In the genomic region with DNA sequence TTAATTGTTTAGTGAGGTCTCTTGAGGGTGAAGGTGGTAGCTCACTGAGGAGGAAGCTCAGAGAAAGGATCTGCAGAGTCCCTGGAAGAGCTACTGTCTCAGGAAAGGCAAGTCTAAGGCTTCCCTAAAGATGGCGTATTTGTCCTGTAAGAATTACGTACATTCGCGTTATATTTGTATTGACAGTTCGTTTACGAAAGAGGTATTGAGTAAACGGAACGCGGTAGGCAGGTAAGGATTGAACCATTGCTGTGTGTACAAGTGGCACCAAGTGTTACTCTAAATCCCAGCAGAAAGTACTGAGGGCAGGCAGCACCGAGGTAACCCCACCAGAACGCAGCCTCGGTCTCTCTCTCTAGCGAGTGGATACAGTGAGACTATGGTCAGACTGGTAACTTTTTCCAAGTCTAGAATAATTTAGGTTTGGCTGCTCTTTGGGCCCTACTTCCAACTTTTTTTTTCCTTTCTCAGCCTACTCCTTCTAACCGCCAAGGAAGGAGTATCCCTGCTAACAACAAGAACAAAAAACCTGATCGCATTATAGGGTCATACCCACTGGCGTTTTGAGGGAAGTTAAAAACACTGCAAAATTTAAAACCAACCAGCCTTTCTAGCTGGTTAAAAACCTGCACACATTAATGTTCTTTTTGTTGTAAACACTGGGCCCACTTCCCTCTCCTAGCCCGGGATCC, we compare ENCODE assay signal across 8 mouse cellular contexts. TPM values are rescaled to one million over a fixed set of nuclear protein-coding genes. Genes with fewer than 3 reads are reported as not detected.
DNase-seq lines count a peak whose midpoint lies in the region; ATAC-seq and TF ChIP-seq lines count a peak whose summit lies in the region.

A gene (plus strand): TSS at position 45 of the 692 bp plus-strand sequence.

- H3K36me3 ChIP-seq in hindbrain, embryonic 12.5 days = no peaks in the 10 kb centered on the region
- H3K36me3 ChIP-seq in midbrain, embryonic 15.5 days (replicated peaks) = no peaks in the 10 kb centered on the region

- H3K9me3 ChIP-seq in hindbrain, embryonic 12.5 days (replicated peaks) = no peaks in the 10 kb centered on the region
- H3K9me3 ChIP-seq in midbrain, embryonic 15.5 days = no peaks in the 10 kb centered on the region

- H3K4me2 ChIP-seq in hindbrain, embryonic 12.5 days (replicated peaks) = peak within 1 kb of the TSS; percentile 64
- peak within 1 kb of the TSS; percentile 68 for H3K4me2 ChIP-seq in midbrain, embryonic 15.5 days

- H3K4me1 ChIP-seq in hindbrain, embryonic 12.5 days = peaks cover 25% of the 10 kb centered on the region
- H3K4me1 ChIP-seq in midbrain, embryonic 15.5 days = peaks cover 29% of the 10 kb centered on the region

- DNase-seq in left cerebral cortex, adult 2 months (ENCODE audit: extremely low spot score in 1 of 2, low spot score in 2 of 2) = peak in 1 of 2 experiments; percentile 12
- DNase-seq in left cerebral cortex, adult 9 months (ENCODE audit: low spot score in 2 of 2) = no peak
- peak; percentile 34 for DNase-seq in brain, adult 2 months (ENCODE audit: low read depth, low spot score)
- peak in 1 of 2 experiments; percentile 6 for DNase-seq in frontal cortex, adult 2 months (ENCODE audit: extremely low spot score in 1 of 2, low spot score in 1 of 2)
- peak; percentile 10 to 15 for DNase-seq in left cerebral cortex, postnatal 36 days (ENCODE audit: low spot score in 2 of 2)
- peak; percentile 8 to 11 for DNase-seq in thymus, postnatal 36 days

- peak within 1 kb of the TSS; percentile 95 for H3K27ac ChIP-seq in left cerebral cortex, adult 2 months
- peak within 1 kb of the TSS; percentile 99 for H3K27ac ChIP-seq in hindbrain, embryonic 12.5 days
- peak within 1 kb of the TSS; percentile 95 for H3K27ac ChIP-seq in midbrain, embryonic 15.5 days

- no peak; the same call in 1 of the 2 replicates for TF ChIP-seq CTCF in left cerebral cortex, adult 2 months (IDR thresholded peaks at IDR 0.05)

- ATAC-seq in hindbrain, embryonic 12.5 days (ENCODE audit: low FRiP score) = peak; percentile 39
- peak; percentile 32; the same call in 1 of the 2 replicates for ATAC-seq in midbrain, embryonic 15.5 days (replicated peaks)

- H3K27me3 ChIP-seq in hindbrain, embryonic 12.5 days = no peaks in the 10 kb centered on the region
- H3K27me3 ChIP-seq in midbrain, embryonic 15.5 days (replicated peaks) = no peaks in the 10 kb centered on the region

- intact Hi-C loops in left cerebral cortex, adult 2 months (cut with DNase I) = loop anchor here (5.0 kb wide), 3 partner anchors 60 to 1620 kb away; a partner anchor contains a TSS
- intact Hi-C loops in left cerebral cortex, postnatal 36 days (cut with DNase I) = loop anchor here (5.0 kb wide), 2 partner anchors 70 to 120 kb away; a partner anchor contains a TSS

- 2% methylated on average over 17 of the region's 17 CpGs for WGBS in hindbrain, embryonic 12.5 days
- WGBS in midbrain, embryonic 15.5 days = 3% methylated on average over 17 of the region's 17 CpGs

- peak within 1 kb of the TSS; percentile 98 for H3K9ac ChIP-seq in hindbrain, embryonic 12.5 days
- peak within 1 kb of the TSS; percentile 87 for H3K9ac ChIP-seq in midbrain, embryonic 15.5 days

- H3K4me3 ChIP-seq in left cerebral cortex, adult 2 months = peak within 1 kb of the TSS; percentile 90
- peak within 1 kb of the TSS; percentile 92 for H3K4me3 ChIP-seq in hindbrain, embryonic 12.5 days
- H3K4me3 ChIP-seq in midbrain, embryonic 15.5 days = peak within 1 kb of the TSS; percentile 95

RNA-seq across cellular contexts. Expression of the gene that starts here (rescaled TPM):
- total RNA-seq in left cerebral cortex, adult 2 months (2021) = 10 to 100 TPM; 43.8 to 46.0 TPM
- polyA plus RNA-seq in frontal cortex, adult 2 months (2012; rRNA removed) = 44.4 and 47.5 TPM in 2 replicates
- polyA plus RNA-seq in hindbrain, embryonic 12.5 days (2016; fragmentation: Nextera tagmentation; extraction: Ambion mirVana) = 148 and 155 TPM in 2 replicates
- total RNA-seq in left cerebral cortex, postnatal 36 days (2021) = 10 to 100 TPM; 43.3 to 46.4 TPM
- 75.2 and 76.0 TPM in 2 replicates for polyA plus RNA-seq in midbrain, embryonic 15.5 days (2015; fragmentation: Nextera tagmentation; extraction: Ambion mirVana)

Comparison
In these comparisons a context has a peak if more than half of its experiments do, and no peak if none do; other contexts are left out.
1. DNase-seq: peak in brain, adult 2 months (single experiment), left cerebral cortex, postnatal 36 days (2 of 2) and thymus, postnatal 36 days (2 of 2); none in left cerebral cortex, adult 9 months (0 of 2).
2. Peak in every context shown above with its lines, with median percentiles within 50 percentile points of each other: H3K27ac ChIP-seq and H3K4me3 ChIP-seq.